Mouse (Mus musculus) lung, embryonic 16.5 days (tissue): ENCODE measurements around the gene Olfr629. TPM values are rescaled to one million over a fixed set of nuclear protein-coding genes. Genes with fewer than 3 reads are reported as not detected.
"Not testable (repeated sequence)": the region's sequence is repeated elsewhere in the genome, so short reads cannot be mapped to it uniquely, and the experiment has no call there.

Experiments
- ATAC-seq: fragments of 200-750 bp; cut with Nextera tagmentation; 2 replicates; pipeline ENCODE4 v1.8.0; 2017; ENCODE audit warnings: low read depth, mild to moderate bottlenecking, moderate library complexity
- H3K27ac ChIP-seq: fragments of 300-500 bp; sonication (generic); 2 replicates; pipeline ENCODE4 v1.5.1; 2014; ENCODE audit warnings: mild to moderate bottlenecking, control low read depth, low read length
- H3K27me3 ChIP-seq: fragments of 300-500 bp; sonication (generic); 2 replicates; pipeline ENCODE4 v1.6.1; 2014; ENCODE audit warnings: low read depth, low read length, mixed read lengths; ENCODE audit not compliant: control insufficient read depth, insufficient read depth
- H3K36me3 ChIP-seq: fragments of 300-500 bp; sonication (generic); 2 replicates; pipeline ENCODE4 v1.6.1; 2014; ENCODE audit warnings: low read length; ENCODE audit not compliant: control insufficient read depth, insufficient read depth
- H3K4me1 ChIP-seq: fragments of 300-500 bp; sonication (generic); replicated peaks from 2 replicates; pipeline ENCODE4 v1.6.1; 2014; ENCODE audit warnings: low read length, mixed read lengths; ENCODE audit not compliant: control insufficient read depth, insufficient read depth
- H3K4me2 ChIP-seq: fragments of 300-500 bp; sonication (generic); 2 replicates; pipeline ENCODE4 v1.6.1; 2014; ENCODE audit warnings: low read depth, low read length, control low read depth
- H3K4me3 ChIP-seq: fragments of 300-500 bp; sonication (generic); 2 replicates; pipeline ENCODE4 v1.5.1; 2014; ENCODE audit warnings: mild to moderate bottlenecking, low read length, control low read depth
- H3K9ac ChIP-seq: fragments of 300-500 bp; sonication (generic); 2 replicates; pipeline ENCODE4 v1.6.1; 2014; ENCODE audit warnings: low read length, control low read depth
- H3K9me3 ChIP-seq: fragments of 300-500 bp; sonication (generic); 2 replicates; pipeline ENCODE4 v1.6.1; 2016; ENCODE audit warnings: low read length; ENCODE audit not compliant: control insufficient read depth
- WGBS: fragments of 180-500 bp; shearing (Covaris S2); extraction: QIAGEN DNeasy Blood & Tissue Kit; methylation state at CpG from one replicate; pipeline ENCODE4 v1.1.7; 2014; 5-methylcytosine and 5-hydroxymethylcytosine counted together
- polyA plus RNA-seq: library from polyadenylated mRNA; unstranded; fragments of >200 nt; fragmentation: Nextera tagmentation; extraction: Ambion mirVana; gene quantifications from 2 replicates; pipeline ENCODE4 v1.2.1, GENCODE M21; 2015

Olfr629 gene
- polyA plus RNA-seq, 1 experiment from 2014 or later: not detected

DNA sequence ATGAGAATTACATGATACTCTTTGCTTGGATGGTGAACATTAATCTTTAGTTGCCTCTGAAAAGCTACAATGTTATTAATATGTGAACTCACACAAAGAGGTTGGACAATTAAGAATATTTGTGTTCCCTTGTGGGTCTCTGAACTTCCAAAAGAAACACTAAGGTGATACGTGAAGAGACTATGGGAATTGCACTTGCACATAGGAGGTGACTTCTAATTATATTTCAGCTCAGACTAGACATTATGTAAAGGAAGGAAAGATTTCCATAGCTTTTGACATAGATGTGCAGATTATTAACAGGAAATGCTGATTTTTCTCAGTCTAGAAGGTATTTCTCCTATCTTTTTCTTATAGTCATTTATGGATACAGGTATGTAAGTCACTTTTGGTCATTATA, 14.7 kb downstream of the Olfr629 start, which contains the start of gene Olfr628:
TSS of gene Olfr628 (plus strand) at position 301 of the 400 bp plus-strand sequence.
- no peak for ATAC-seq
- Histone ChIP-seq H3K27ac (no peak within 1 kb of the TSS), H3K9ac (no peak within 1 kb of the TSS), H3K36me3 (no peaks in the 10 kb centered on the region), H3K9me3 (no peaks in the 10 kb centered on the region), H3K4me1 (no peaks in the 10 kb centered on the region), H3K4me3 (no peak within 1 kb of the TSS), H3K27me3 (no peaks in the 10 kb centered on the region), H3K4me2 (no peak within 1 kb of the TSS)
- WGBS: 79% methylated on average over 1 of the region's 1 CpGs

DNA sequence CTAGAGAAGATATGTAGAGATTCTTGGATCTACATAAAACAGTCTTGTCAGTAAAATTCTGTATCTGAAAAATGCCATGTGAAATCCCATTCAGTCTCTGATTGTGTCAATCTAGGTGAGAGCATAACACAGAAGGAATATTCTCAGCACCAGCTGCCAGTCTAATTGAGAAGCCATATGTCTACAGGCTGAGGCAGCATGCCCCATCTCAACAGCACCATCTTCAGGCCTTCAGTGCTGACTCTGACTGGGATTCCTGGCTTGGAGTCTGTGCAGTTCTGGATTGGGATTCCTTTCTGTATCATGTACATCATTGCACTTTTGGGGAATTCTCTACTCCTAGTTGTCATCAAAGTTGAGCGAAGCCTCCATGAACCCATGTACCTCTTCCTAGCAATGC, 28.3 kb downstream of the Olfr629 start:
- H3K36me3 ChIP-seq, H3K9ac ChIP-seq, H3K4me1 ChIP-seq, H3K4me2 ChIP-seq, H3K27ac ChIP-seq, H3K4me3 ChIP-seq, ATAC-seq, H3K27me3 ChIP-seq, H3K9me3 ChIP-seq: not testable (repeated sequence)
- 79% methylated on average over 1 of the region's 1 CpGs for WGBS

GRCm38 (mm10) chr7:103714371-103714770, 30.4 kb downstream of the Olfr629 start, which contains the start of gene Olfr243:
TSS of gene Olfr243 (plus strand) at chr7:103714671.
- Histone ChIP-seq H3K36me3 (no peaks in the 10 kb centered on the region), H3K9ac (no peak within 1 kb of the TSS), H3K9me3 (no peaks in the 10 kb centered on the region), H3K27me3 (no peaks in the 10 kb centered on the region), H3K4me1 (no peaks in the 10 kb centered on the region), H3K27ac (no peak within 1 kb of the TSS), H3K4me2 (no peak within 1 kb of the TSS), H3K4me3 (no peak within 1 kb of the TSS)
- ATAC-seq: no peak

DNA sequence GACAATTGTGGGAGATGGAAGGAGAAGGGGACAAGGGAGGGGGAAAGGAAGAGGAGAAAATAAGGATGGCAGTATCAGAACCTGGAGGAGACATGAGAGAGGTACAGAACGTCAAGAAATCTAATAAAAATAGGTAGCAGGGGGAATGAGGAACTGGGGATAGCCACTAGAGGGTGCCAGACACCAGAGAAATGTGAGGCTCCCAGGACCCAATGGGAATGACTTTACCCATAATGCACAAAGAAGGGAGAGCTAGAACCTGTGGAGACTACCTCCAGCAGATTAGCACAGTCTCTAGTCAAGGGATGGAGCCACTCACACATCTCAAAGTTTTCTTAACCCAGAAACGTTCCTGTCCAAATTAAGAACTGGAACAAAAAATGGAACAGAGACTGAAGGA, 32.7 kb downstream of the Olfr629 start:
- no peaks in the 10 kb centered on the region for H3K9me3 ChIP-seq
- H3K4me2 ChIP-seq: no peak overlapping the region
- H3K27ac ChIP-seq: no peak overlapping the region
- H3K36me3 ChIP-seq: no peaks in the 10 kb centered on the region
- 28% methylated on average over 2 of the region's 2 CpGs for WGBS
- H3K27me3 ChIP-seq: no peaks in the 10 kb centered on the region
- H3K9ac ChIP-seq: no peak overlapping the region
- no peaks in the 10 kb centered on the region for H3K4me1 ChIP-seq
- no peak for ATAC-seq
- no peak overlapping the region for H3K4me3 ChIP-seq

- no peak overlapping the region for H3K27ac ChIP-seq
- H3K4me1 ChIP-seq: no peaks in the 10 kb centered on the region
- ATAC-seq: no peak
- 89% methylated on average over 4 of the region's 4 CpGs for WGBS
- H3K9me3 ChIP-seq: no peaks in the 10 kb centered on the region
- no peak overlapping the region for H3K4me3 ChIP-seq
- H3K4me2 ChIP-seq: no peak overlapping the region
- H3K9ac ChIP-seq: no peak overlapping the region
- H3K36me3 ChIP-seq: no peaks in the 10 kb centered on the region
- H3K27me3 ChIP-seq: no peaks in the 10 kb centered on the region
Measured at GRCm38 (mm10) chr7:103699469-103699868, 45.3 kb downstream of the Olfr629 start.

Other genes with a start within 250 kb of the Olfr629 start
- not detected in 2 replicates for gene Olfr609, start 246.9 kb downstream of the Olfr629 start, polyA plus RNA-seq
- not detected in 2 replicates for gene Olfr610, start 232.8 kb downstream of the Olfr629 start, polyA plus RNA-seq
- gene Olfr611, start 224.1 kb downstream of the Olfr629 start, polyA plus RNA-seq: not detected in 2 replicates
- not detected in 2 replicates for gene Olfr612, start 202.2 kb downstream of the Olfr629 start, polyA plus RNA-seq
- not detected in 2 replicates for gene Olfr613, start 196.9 kb downstream of the Olfr629 start, polyA plus RNA-seq
- not detected in 2 replicates for gene Olfr615, start 188.9 kb downstream of the Olfr629 start, polyA plus RNA-seq
- not detected in 2 replicates for gene Olfr616, start 175.8 kb downstream of the Olfr629 start, polyA plus RNA-seq
- not detected in 2 replicates for gene Olfr617, start 171.9 kb downstream of the Olfr629 start, polyA plus RNA-seq
- not detected in 2 replicates for gene Olfr618, start 154.8 kb downstream of the Olfr629 start, polyA plus RNA-seq
- not detected in 2 replicates for gene Olfr619, start 144.4 kb downstream of the Olfr629 start, polyA plus RNA-seq
- gene Olfr620, start 132.4 kb downstream of the Olfr629 start, polyA plus RNA-seq: not detected in 2 replicates
- gene Olfr622, start 102.2 kb downstream of the Olfr629 start, polyA plus RNA-seq: not detected in 2 replicates
- gene Olfr623, start 81.2 kb downstream of the Olfr629 start, polyA plus RNA-seq: not detected in 2 replicates
- 0.05 TPM in 1 of 2 replicates, not detected in the other for gene Olfr624, start 73.8 kb downstream of the Olfr629 start, polyA plus RNA-seq
- gene Olfr625-ps1, start 62.2 kb downstream of the Olfr629 start, polyA plus RNA-seq: not detected in 2 replicates
- not detected in 2 replicates for gene Olfr243, start 30.3 kb downstream of the Olfr629 start, polyA plus RNA-seq
- not detected in 2 replicates for gene Olfr628, start 14.6 kb downstream of the Olfr629 start, polyA plus RNA-seq
- not detected in 2 replicates for gene Olfr630, start 12.4 kb upstream of the Olfr629 start, polyA plus RNA-seq
- not detected in 2 replicates for gene Olfr69, start 26.7 kb upstream of the Olfr629 start, polyA plus RNA-seq
- not detected in 2 replicates for gene Olfr68, start 34.8 kb upstream of the Olfr629 start, polyA plus RNA-seq
- not detected in 2 replicates for gene Olfr67, start 46.9 kb upstream of the Olfr629 start, polyA plus RNA-seq
- gene Hbb-bt, start 69.1 kb upstream of the Olfr629 start, polyA plus RNA-seq: 4,593 and 5,475 TPM in 2 replicates
- gene Hbb-bs, start 83.2 kb upstream of the Olfr629 start, polyA plus RNA-seq: 15,216 and 18,375 TPM in 2 replicates
- not detected in 2 replicates for gene Hbb-bh2, start 95.6 kb upstream of the Olfr629 start, polyA plus RNA-seq
- gene Hbb-bh1, start 98.2 kb upstream of the Olfr629 start, polyA plus RNA-seq: 2.2 and 2.4 TPM in 2 replicates
- gene Hbb-y, start 108.3 kb upstream of the Olfr629 start, polyA plus RNA-seq: 176 and 183 TPM in 2 replicates
- not detected in 2 replicates for gene Olfr66, start 141.3 kb upstream of the Olfr629 start, polyA plus RNA-seq
- not detected in 2 replicates for gene Olfr64, start 149.5 kb upstream of the Olfr629 start, polyA plus RNA-seq
- gene Olfr65, start 158.5 kb upstream of the Olfr629 start, polyA plus RNA-seq: not detected in 2 replicates
- not detected in 2 replicates for gene Olfr631, start 183.9 kb upstream of the Olfr629 start, polyA plus RNA-seq
- not detected in 2 replicates for gene Olfr632, start 189.4 kb upstream of the Olfr629 start, polyA plus RNA-seq
- gene Olfr633, start 199.5 kb upstream of the Olfr629 start, polyA plus RNA-seq: not detected in 2 replicates
- not detected in 2 replicates for gene Olfr635, start 226.2 kb upstream of the Olfr629 start, polyA plus RNA-seq